Mouse (Mus musculus): ENCODE results near the gene Mink1.

GRCm38 (mm10) chr11:70571641-70572040 is 9.0 kb downstream of the Mink1 start:
- TF ChIP-seq POLR2A (IDR thresholded peaks at IDR 0.05; ENCODE audit: control insufficient read depth, extremely low read depth, insufficient read depth, low read length, poor library complexity): no peak
- no peak for TF ChIP-seq CTCF (IDR thresholded peaks at IDR 0.05; ENCODE audit: borderline replicate concordance, control insufficient read depth, extremely low read depth, insufficient read depth, low read length, poor library complexity)

Data from thymus, adult 2 months (tissue).